22 mouse cellular contexts compared by ENCODE assay signal in genomic region chr12:5397423-5397822, GRCm38 (mm10). TPM values are rescaled to one million over a fixed set of nuclear protein-coding genes. Genes with fewer than 3 reads are reported as not detected.
DNase-seq lines count a peak whose midpoint lies in the region; ATAC-seq and TF ChIP-seq lines count a peak whose summit lies in the region.
"Had no signal": no experiment of that assay in that cellular context is flagged by ENCODE, and none has a peak within 500 bp of the region (broad histone marks: within the 10 kb centered on the region; RNA-seq: fewer than 3 reads in every experiment).

No protein-coding gene starts in this region.

- 12% methylated on average over 5 of the region's 5 CpGs for WGBS in lung, embryonic 14.5 days
- WGBS in lung, adult 2 months = 25% methylated on average over 5 of the region's 5 CpGs

- no peak overlapping the region for H3K27ac ChIP-seq in lung, embryonic 14.5 days (ENCODE audit: low read depth)
- H3K27ac ChIP-seq: embryonic facial prominence, embryonic 13.5 days; embryonic facial prominence, embryonic 15.5 days; forebrain, embryonic 10.5 days; forebrain, embryonic 12.5 days had no signal

- no peak overlapping the region for H3K4me3 ChIP-seq in lung, embryonic 14.5 days (ENCODE audit: low read depth, low read length)
- no peak overlapping the region for H3K4me3 ChIP-seq in lung, adult 2 months (replicated peaks; ENCODE audit: extremely low read depth, low read depth, low read length)
- H3K4me3 ChIP-seq: embryonic facial prominence, embryonic 13.5 days; embryonic facial prominence, embryonic 15.5 days; erythroblast, embryonic 14.5 days; forebrain, embryonic 10.5 days; forebrain, embryonic 12.5 days had no signal

- no peak overlapping the region for H3K4me2 ChIP-seq in lung, embryonic 14.5 days
- H3K4me2 ChIP-seq: embryonic facial prominence, embryonic 13.5 days; embryonic facial prominence, embryonic 15.5 days; forebrain, embryonic 12.5 days had no signal

- H3K27me3 ChIP-seq in lung, embryonic 14.5 days (ENCODE audit: insufficient read depth, low read length) = no peaks in the 10 kb centered on the region
- H3K27me3 ChIP-seq: embryonic facial prominence, embryonic 13.5 days; embryonic facial prominence, embryonic 15.5 days; forebrain, embryonic 12.5 days had no signal

- H3K9me3 ChIP-seq in lung, embryonic 14.5 days (ENCODE audit: low read depth, low read length) = no peaks in the 10 kb centered on the region
- H3K9me3 ChIP-seq: embryonic facial prominence, embryonic 13.5 days; embryonic facial prominence, embryonic 15.5 days; forebrain, embryonic 10.5 days; forebrain, embryonic 12.5 days had no signal

- peak; percentile 21; the same call in 1 of the 2 replicates for ATAC-seq in lung, embryonic 14.5 days (ENCODE audit: insufficient read depth)
- ATAC-seq: forebrain, embryonic 14.5 days; forebrain, embryonic 16.5 days had no signal

- no peak for TF ChIP-seq CTCF in lung, embryonic 14.5 days (IDR thresholded peaks at IDR 0.05; ENCODE audit: low read depth)
- no peak for TF ChIP-seq CTCF in lung, adult 2 months (IDR thresholded peaks at IDR 0.05; ENCODE audit: insufficient read depth, low read length)

- H3K9ac ChIP-seq in lung, embryonic 14.5 days = no peak overlapping the region
- H3K9ac ChIP-seq: embryonic facial prominence, embryonic 13.5 days; embryonic facial prominence, embryonic 15.5 days; forebrain, embryonic 12.5 days had no signal

- TF ChIP-seq POLR2A in lung, adult 2 months (IDR thresholded peaks at IDR 0.05; ENCODE audit: borderline replicate concordance, extremely low read depth, low read depth, low read length) = no peak

- H3K36me3 ChIP-seq in lung, embryonic 14.5 days (ENCODE audit: insufficient read depth) = no peaks in the 10 kb centered on the region
- H3K36me3 ChIP-seq: embryonic facial prominence, embryonic 13.5 days; embryonic facial prominence, embryonic 15.5 days; forebrain, embryonic 10.5 days; forebrain, embryonic 12.5 days had no signal

- peak; percentile 13 for DNase-seq in kidney, postnatal 10 days
- no peak for DNase-seq in kidney, postnatal 25 days
- DNase-seq in lung, embryonic 14.5 days = peak; percentile 66
- no peak for DNase-seq in lung, adult 2 months
- DNase-seq: adrenal gland, adult 2 months; adrenal gland, postnatal 10 days; adrenal gland, postnatal 25 days; cerebellum, adult 11 months; cerebellum, adult 18-20 months; cerebellum, adult 8-10 months; cerebellum, adult 9-11 months; cerebellum, postnatal 14 days; cerebellum, postnatal 36 days; embryo, embryonic 11 days had no signal

- 0 out of 2 replicates have a peak, but pooled peaks cover 3% of the 10 kb centered on the region for H3K4me1 ChIP-seq in lung, embryonic 14.5 days (ENCODE audit: insufficient read depth)
- no peaks in the 10 kb centered on the region for H3K4me1 ChIP-seq in lung, adult 2 months (ENCODE audit: control insufficient read depth, insufficient read depth, low read length)
- H3K4me1 ChIP-seq: embryonic facial prominence, embryonic 15.5 days; forebrain, embryonic 10.5 days; forebrain, embryonic 12.5 days had no signal

RNA-seq across cellular contexts. Expression of gene Klhl29, which starts 21.9 kb away (rescaled TPM):
- 0.97 and 1.2 TPM in 2 replicates for polyA plus RNA-seq in lung, embryonic 14.5 days (2014; fragmentation: Nextera tagmentation; extraction: Ambion mirVana)
- polyA plus RNA-seq in lung, adult 2 months (2012; rRNA removed) = 4.6 and 6.1 TPM in 2 replicates
- polyA plus RNA-seq: C2C12; erythroblast, embryonic 14.5 days had no signal

Comparison
In these comparisons a context has a peak if more than half of its experiments do, and no peak if none do; other contexts are left out.
1. DNase-seq: peak in kidney, postnatal 10 days (single experiment) and lung, embryonic 14.5 days (single experiment); none in kidney, postnatal 25 days (0 of 2) and lung, adult 2 months (single experiment).